Mouse (Mus musculus) embryonic fibroblast, embryonic 13.5 days (primary cell): ENCODE data around the gene Cops9.

Experiments
- CTCF ChIP-seq: IDR thresholded peaks from 2 replicates; pipeline ENCODE4 v1.5.1; 2011; ENCODE audit warnings: mild to moderate bottlenecking, control low read depth, low read length, moderate library complexity, borderline replicate concordance; ENCODE audit not compliant: insufficient read depth
- POLR2A ChIP-seq: IDR thresholded peaks from 2 replicates; pipeline ENCODE4 v1.6.1; 2011; ENCODE audit warnings: low read depth, mild to moderate bottlenecking, control low read depth, low read length, moderate library complexity

GRCm38 (mm10) chr1:92680668-92681603 is 39.2 kb upstream of the Cops9 start:
- TF ChIP-seq CTCF (no peak), POLR2A (no peak)
